Mouse (Mus musculus) lung, postnatal 25 days (tissue): ENCODE results near the gene Ascl3.

Source experiments
- DNase-seq: peaks from one replicate; pipeline ENCODE4 v3.0.0; 2022; ENCODE audit warnings: low spot score

The Ascl3 gene

GRCm38 (mm10) chr7:109731626-109732025 is at the start of gene Ascl3:
TSS of gene Ascl3 (minus strand) at chr7:109731726.
- no peak for DNase-seq

GRCm38 (mm10) chr7:109781087-109781469 is 49.6 kb upstream of the Ascl3 start:
- no peak for DNase-seq

- DNase-seq: no peak
Measured at GRCm38 (mm10) chr7:109772251-109772650, 40.7 kb upstream of the Ascl3 start.

- DNase-seq: no peak
Measured at GRCm38 (mm10) chr7:109768699-109769383, 37.3 kb upstream of the Ascl3 start.

GRCm38 (mm10) chr7:109767575-109768350 is 36.2 kb upstream of the Ascl3 start:
- no peak for DNase-seq

- DNase-seq: no peak
Measured at GRCm38 (mm10) chr7:109764009-109764408, 32.5 kb upstream of the Ascl3 start.

- no peak for DNase-seq
Measured at GRCm38 (mm10) chr7:109756291-109756690, 24.8 kb upstream of the Ascl3 start.

GRCm38 (mm10) chr7:109754034-109754433 is 22.5 kb upstream of the Ascl3 start:
- DNase-seq: no peak

GRCm38 (mm10) chr7:109752008-109752925 is 20.7 kb upstream of the Ascl3 start, which contains the start of gene Tmem9b:
TSS of gene Tmem9b (minus strand) at chr7:109752875.
- DNase-seq: peak; percentile 79

GRCm38 (mm10) chr7:109751427-109752007 is 20.0 kb upstream of the Ascl3 start:
- DNase-seq: no peak

- no peak for DNase-seq
Measured at GRCm38 (mm10) chr7:109747747-109748146, 16.2 kb upstream of the Ascl3 start.

- no peak for DNase-seq
Measured at GRCm38 (mm10) chr7:109741703-109742102, 10.2 kb upstream of the Ascl3 start.

GRCm38 (mm10) chr7:109741060-109741459 is 9.5 kb upstream of the Ascl3 start:
- DNase-seq: no peak

GRCm38 (mm10) chr7:109739822-109740370 is 8.4 kb upstream of the Ascl3 start:
- DNase-seq: peak; percentile 57

GRCm38 (mm10) chr7:109734806-109735205 is 3.3 kb upstream of the Ascl3 start:
- DNase-seq: no peak

- no peak for DNase-seq
Measured at GRCm38 (mm10) chr7:109723697-109724096, 7.8 kb downstream of the Ascl3 start, which contains the start of gene BC051019. TSS of gene BC051019 (minus strand) at chr7:109723850.

- no peak for DNase-seq
Measured at GRCm38 (mm10) chr7:109723114-109723513, 8.4 kb downstream of the Ascl3 start.

- DNase-seq: no peak
Measured at GRCm38 (mm10) chr7:109722618-109723017, 8.9 kb downstream of the Ascl3 start.

GRCm38 (mm10) chr7:109719286-109719685 is 12.2 kb downstream of the Ascl3 start:
- DNase-seq: peak; percentile 44

- no peak for DNase-seq
Measured at GRCm38 (mm10) chr7:109713434-109713982, 18.0 kb downstream of the Ascl3 start.

GRCm38 (mm10) chr7:109712198-109712597 is 19.3 kb downstream of the Ascl3 start:
- no peak for DNase-seq
